Mouse (Mus musculus) erythroblast, embryonic 14.5 days (primary cell): ENCODE measurements around the gene Calr. TPM values are rescaled to one million over a fixed set of nuclear protein-coding genes. Genes with fewer than 3 reads are reported as not detected.

Experiments used
- H3K27me3 ChIP-seq: 2 replicates; pipeline ENCODE4 v1.6.1; 2012; ENCODE audit warnings: inconsistent platforms; ENCODE audit not compliant: control insufficient read depth
- H3K36me3 ChIP-seq: 2 replicates; pipeline ENCODE4 v1.6.1; 2012; ENCODE audit warnings: mild to moderate bottlenecking, inconsistent platforms; ENCODE audit not compliant: control insufficient read depth
- H3K4me1 ChIP-seq: 2 replicates; pipeline ENCODE4 v1.6.1; 2012; ENCODE audit warnings: inconsistent platforms; ENCODE audit not compliant: control insufficient read depth
- H3K4me3 ChIP-seq: replicated peaks from 2 replicates; pipeline ENCODE3; 2012; ENCODE audit warnings: moderate library complexity, mild to moderate bottlenecking, inconsistent platforms
- H3K9me3 ChIP-seq: 2 replicates; pipeline ENCODE4 v1.6.1; 2012; ENCODE audit warnings: low read length, inconsistent platforms, mixed read lengths; ENCODE audit not compliant: control insufficient read depth
- GATA1 ChIP-seq: IDR thresholded peaks from 2 replicates; pipeline ENCODE4 v1.6.1; 2012; ENCODE audit warnings: low read length, inconsistent platforms, mixed read lengths
- TAL1 ChIP-seq: IDR thresholded peaks from 3 replicates; pipeline ENCODE4 v1.6.1; 2012; ENCODE audit warnings: low read length, inconsistent platforms, mixed read lengths
- polyA plus RNA-seq: library from polyadenylated mRNA; stranded (reverse); fragments of >175 nt; gene quantifications from 2 replicates; pipeline ENCODE4 v1.2.3, GENCODE M21; 2012

The Calr gene
- polyA plus RNA-seq, 1 experiment, result 30.9 TPM

GRCm38 (mm10) chr8:84825636-84826035, 21.1 kb downstream of the Calr start:
- TF ChIP-seq GATA1, result no peak
- TF ChIP-seq TAL1, result no peak
- Histone ChIP-seq H3K9me3 (no peaks in the 10 kb centered on the region), H3K4me1 (peaks cover 54% of the 10 kb centered on the region), H3K4me3 (no peak overlapping the region), H3K27me3 (0 out of 2 replicates have a peak, but pooled peaks cover 3% of the 10 kb centered on the region), H3K36me3 (peaks cover 19% of the 10 kb centered on the region)

- TF ChIP-seq TAL1 (no peak), GATA1 (no peak)
- peaks cover 41% of the 10 kb centered on the region for H3K4me1 ChIP-seq
- H3K9me3 ChIP-seq, result no peaks in the 10 kb centered on the region
- 0 out of 2 replicates have a peak, but pooled peaks cover 3% of the 10 kb centered on the region for H3K27me3 ChIP-seq
- no peak overlapping the region for H3K4me3 ChIP-seq
- peaks cover 5% of the 10 kb centered on the region for H3K36me3 ChIP-seq
These were observed 23.1 kb downstream of the Calr start for GRCm38 (mm10) chr8:84823653-84824052.

- peaks cover 4% of the 10 kb centered on the region; the same call in 1 of the 2 replicates for H3K36me3 ChIP-seq
- 0 out of 2 replicates have a peak, but pooled peaks cover 3% of the 10 kb centered on the region for H3K27me3 ChIP-seq
These were observed 24.0 kb downstream of the Calr start, which contains the start of gene Dand5 for GRCm38 (mm10) chr8:84822723-84823122. TSS of gene Dand5 (minus strand) at chr8:84822823.

GRCm38 (mm10) chr8:84816117-84816516, 30.6 kb downstream of the Calr start:
- no peak for TF ChIP-seq GATA1
- no peak for TF ChIP-seq TAL1
- H3K36me3 ChIP-seq, result no peaks in the 10 kb centered on the region
- H3K27me3 ChIP-seq, result peaks cover 29% of the 10 kb centered on the region
- H3K9me3 ChIP-seq, result no peaks in the 10 kb centered on the region
- peaks cover 35% of the 10 kb centered on the region for H3K4me1 ChIP-seq
- H3K4me3 ChIP-seq, result no peak overlapping the region

More at GRCm38 (mm10) chr8:84822723-84823122, 24.0 kb downstream of the Calr start, which contains the start of gene Dand5:
- Histone ChIP-seq H3K4me1 (peaks cover 38% of the 10 kb centered on the region), H3K4me3 (no peak within 1 kb of the TSS), H3K9me3 (no peaks in the 10 kb centered on the region)
- TF ChIP-seq TAL1, result no peak
- TF ChIP-seq GATA1, result no peak

- no peaks in the 10 kb centered on the region for H3K36me3 ChIP-seq
- H3K27me3 ChIP-seq, result peaks cover 33% of the 10 kb centered on the region
- H3K9me3 ChIP-seq, result no peaks in the 10 kb centered on the region
- H3K4me3 ChIP-seq, result no peak overlapping the region
- no peak for TF ChIP-seq TAL1
- no peak for TF ChIP-seq GATA1
- H3K4me1 ChIP-seq, result peaks cover 39% of the 10 kb centered on the region
These were observed 31.2 kb downstream of the Calr start for GRCm38 (mm10) chr8:84815547-84815946.

GRCm38 (mm10) chr8:84814555-84815441, 31.9 kb downstream of the Calr start:
- H3K36me3 ChIP-seq, result no peaks in the 10 kb centered on the region
- H3K27me3 ChIP-seq, result peaks cover 33% of the 10 kb centered on the region
- no peak overlapping the region for H3K4me3 ChIP-seq
- no peak for TF ChIP-seq TAL1
- TF ChIP-seq GATA1, result no peak
- no peaks in the 10 kb centered on the region for H3K9me3 ChIP-seq
- peaks cover 43% of the 10 kb centered on the region for H3K4me1 ChIP-seq

DNA sequence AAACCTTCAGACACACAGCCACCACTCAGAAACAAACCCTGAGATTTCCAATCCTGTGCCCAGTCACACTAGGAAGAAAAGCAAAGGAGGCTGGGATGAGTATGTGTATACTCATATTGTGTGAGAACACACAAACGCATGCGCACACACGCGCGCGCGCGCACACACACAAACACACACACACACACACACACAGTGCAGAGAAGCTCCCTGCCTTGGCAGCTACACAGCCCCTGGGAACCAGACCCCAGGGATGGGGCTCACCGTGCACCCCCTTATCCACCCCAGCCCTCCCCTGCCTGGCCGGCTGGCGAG, 32.5 kb downstream of the Calr start:
- H3K4me1 ChIP-seq, result peaks cover 43% of the 10 kb centered on the region
- no peak overlapping the region for H3K4me3 ChIP-seq
- peaks cover 34% of the 10 kb centered on the region for H3K27me3 ChIP-seq
- no peaks in the 10 kb centered on the region for H3K36me3 ChIP-seq
- TF ChIP-seq TAL1 (no peak), GATA1 (no peak)
- no peaks in the 10 kb centered on the region for H3K9me3 ChIP-seq

- Histone ChIP-seq H3K4me1 (peaks cover 46% of the 10 kb centered on the region), H3K9me3 (no peaks in the 10 kb centered on the region), H3K27me3 (peaks cover 38% of the 10 kb centered on the region), H3K36me3 (no peaks in the 10 kb centered on the region), H3K4me3 (no peak overlapping the region)
- TF ChIP-seq TAL1 (no peak), GATA1 (no peak)
These were observed 32.9 kb downstream of the Calr start for GRCm38 (mm10) chr8:84813830-84814229.

- Histone ChIP-seq H3K4me1 (peaks cover 50% of the 10 kb centered on the region), H3K36me3 (no peaks in the 10 kb centered on the region), H3K9me3 (no peaks in the 10 kb centered on the region), H3K27me3 (peaks cover 41% of the 10 kb centered on the region), H3K4me3 (no peak overlapping the region)
- TF ChIP-seq GATA1 (no peak), TAL1 (no peak)
These were observed 33.7 kb downstream of the Calr start for GRCm38 (mm10) chr8:84813059-84813458.
